Mouse (Mus musculus): Measurements from ENCODE around the gene Slc5a1.

DNA sequence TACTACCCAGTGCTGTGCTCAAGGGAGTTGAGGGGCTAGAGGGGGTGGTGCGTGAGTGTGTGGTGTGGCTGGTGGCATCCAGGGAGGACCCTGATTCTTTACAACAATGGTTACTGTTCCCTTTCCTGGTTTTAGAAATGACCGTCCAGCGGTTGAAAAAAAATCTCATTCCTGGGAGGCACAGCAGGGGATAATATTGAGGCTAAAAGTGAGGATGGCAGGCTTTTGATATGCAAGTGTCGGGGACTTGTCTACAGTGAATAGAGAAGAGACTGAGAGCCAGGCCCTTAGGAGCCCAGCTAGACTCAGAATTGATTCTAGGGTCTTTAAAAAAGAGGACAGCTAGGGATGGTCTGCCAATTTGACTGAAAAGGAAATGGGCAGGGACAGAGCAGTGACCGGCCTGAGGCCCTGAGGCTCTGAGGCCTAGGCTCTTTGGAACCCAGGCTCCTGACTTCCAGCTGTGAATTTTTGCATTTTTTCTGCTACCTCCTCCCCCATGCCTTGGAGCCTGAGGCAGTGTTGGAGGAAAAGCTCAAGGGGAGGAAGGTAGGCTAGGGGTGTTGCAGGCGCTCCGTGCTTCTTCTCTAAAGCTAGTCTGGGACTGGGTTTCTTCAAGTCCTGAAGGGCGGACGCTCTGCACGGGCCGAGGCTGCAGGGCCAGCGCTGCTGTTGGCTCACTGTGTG, 1.5 kb upstream of the Slc5a1 start:
- TF ChIP-seq EP300 (IDR thresholded peaks at IDR 0.05) (no peak), CTCF (IDR thresholded peaks at IDR 0.05) (no peak)

Data from lung, postnatal 0 days (tissue).